Mouse (Mus musculus): ENCODE data around the gene Dnajb11. TPM values are rescaled to one million over a fixed set of nuclear protein-coding genes. Genes with fewer than 3 reads are reported as not detected.
A peak's percentile ranks its signal among the peaks of the same experiment; 100 is the strongest.

The Dnajb11 gene
- 55.1 and 92.5 TPM in 2 replicates for polyA plus RNA-seq (2011; ENCODE audit: insufficient read depth, insufficient read length, low replicate concordance, missing spikeins)

DNA sequence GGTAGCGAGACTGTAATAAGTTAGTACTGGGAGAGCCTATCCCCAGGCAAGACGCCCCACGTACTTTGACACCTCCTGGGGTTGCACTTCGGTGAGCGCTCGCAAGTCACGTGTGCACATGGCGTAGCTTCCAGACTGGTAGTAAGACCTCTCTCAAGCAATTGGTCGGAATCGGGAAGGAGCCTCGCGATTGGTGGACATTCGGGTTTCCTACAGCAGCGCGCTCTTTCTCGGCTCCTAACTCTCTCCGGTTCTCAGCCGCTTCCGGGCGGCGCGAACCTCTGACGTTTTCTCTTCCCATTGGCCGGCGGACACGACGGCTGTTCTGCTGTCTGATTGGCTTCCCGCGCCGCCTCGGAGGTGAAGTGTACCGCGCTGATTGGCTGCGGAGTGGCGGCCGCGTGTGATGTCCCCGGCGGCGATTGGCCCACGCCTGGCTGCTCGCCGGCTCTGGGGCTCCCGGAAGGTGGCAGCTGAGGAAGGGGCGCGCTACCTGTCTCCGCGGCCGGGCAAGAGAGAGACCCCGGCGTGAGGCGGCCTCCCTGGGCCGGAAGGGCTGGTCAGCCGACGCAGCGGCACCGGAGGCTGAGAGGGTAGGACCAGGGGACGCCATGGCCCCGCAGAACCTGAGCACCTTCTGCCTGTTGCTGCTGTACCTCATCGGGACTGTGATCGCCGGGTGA, at the start of gene Dnajb11, which contains the start of gene Tbccd1:
Gene Dnajb11 (plus strand): TSS at position 415 of the 683 bp plus-strand sequence.
Gene Tbccd1 (minus strand): TSS at position 239 of the 683 bp plus-strand sequence.
- TF ChIP-seq CTCF (IDR thresholded peaks at IDR 0.05; ENCODE audit: control insufficient read depth, insufficient read depth, low read length) = no peak
- peak; percentile 63; the same call in 1 of the 2 replicates for TF ChIP-seq POLR2A (IDR thresholded peaks at IDR 0.05; ENCODE audit: borderline replicate concordance, control insufficient read depth, low read depth, low read length)
- Histone ChIP-seq H3K27ac (ENCODE audit: control insufficient read depth, insufficient read depth, low read depth, low read length, poor library complexity) (peak within 1 kb of the TSS; percentile 75), H3K4me1 (ENCODE audit: control insufficient read depth, insufficient read depth, low read length) (peaks cover 3% of the 10 kb centered on the region), H3K4me3 (replicated peaks; ENCODE audit: control insufficient read depth, low read depth, low read length) (peak within 1 kb of the TSS; percentile 92)
- WGBS = under 1% methylated on average over 62 of the region's 62 CpGs

DNA sequence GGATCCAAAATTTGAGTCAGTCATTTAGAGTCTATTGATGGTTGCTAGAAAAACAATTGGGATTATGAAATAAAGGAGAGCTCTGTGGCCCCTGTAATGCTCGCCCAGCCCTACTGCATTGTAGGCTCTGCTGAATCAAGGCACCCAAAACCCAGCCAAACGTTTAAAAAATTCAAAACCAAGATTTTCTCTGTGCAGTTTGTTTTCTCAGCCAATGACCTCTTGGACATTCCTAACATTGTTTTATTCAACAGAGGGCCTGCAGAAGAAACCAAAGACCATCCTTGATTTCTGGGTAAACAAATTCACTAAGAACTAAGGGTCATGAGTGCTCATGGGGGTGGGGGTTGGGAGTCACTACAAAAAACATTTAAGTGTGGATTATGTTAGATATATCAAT, 46.2 kb upstream of the Dnajb11 start, which contains the start of gene Crygs:
Gene Crygs (minus strand): TSS at position 101 of the 400 bp plus-strand sequence.
- H3K4me3 ChIP-seq (replicated peaks; ENCODE audit: control insufficient read depth, low read depth, low read length) = no peak within 1 kb of the TSS
- 64% methylated on average over 2 of the region's 2 CpGs for WGBS

DNA sequence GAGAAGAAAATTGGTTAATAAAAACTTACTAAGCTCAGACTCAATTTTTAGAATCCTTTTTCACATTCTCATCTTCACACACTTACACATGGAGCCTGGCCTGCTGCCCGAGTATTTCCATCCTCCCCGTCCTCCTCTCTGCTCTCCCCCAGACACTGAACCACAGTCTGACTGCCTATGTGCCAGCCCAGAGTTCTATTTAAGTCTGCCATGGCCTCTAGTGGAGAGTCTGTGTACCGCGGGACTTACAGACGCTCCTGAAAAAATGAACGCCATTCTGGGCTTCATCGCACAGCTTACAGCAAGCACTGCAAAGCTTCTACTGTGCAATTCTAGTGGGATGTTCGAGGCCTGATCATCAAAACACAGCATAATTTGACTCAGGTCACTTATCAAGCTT, 36.9 kb upstream of the Dnajb11 start:
- 71% methylated on average over 8 of the region's 8 CpGs for WGBS
- no peaks in the 10 kb centered on the region for H3K4me1 ChIP-seq (ENCODE audit: control insufficient read depth, insufficient read depth, low read length)
- H3K27ac ChIP-seq (ENCODE audit: control insufficient read depth, insufficient read depth, low read depth, low read length, poor library complexity) = no peak overlapping the region
- H3K4me3 ChIP-seq (replicated peaks; ENCODE audit: control insufficient read depth, low read depth, low read length) = no peak overlapping the region
- TF ChIP-seq POLR2A (IDR thresholded peaks at IDR 0.05; ENCODE audit: borderline replicate concordance, control insufficient read depth, low read depth, low read length) = no peak
- TF ChIP-seq CTCF (IDR thresholded peaks at IDR 0.05; ENCODE audit: control insufficient read depth, insufficient read depth, low read length) = no peak

More for the DNA sequence above, 46.2 kb upstream of the Dnajb11 start, which contains the start of gene Crygs:
- Histone ChIP-seq H3K4me1 (ENCODE audit: control insufficient read depth, insufficient read depth, low read length) (no peaks in the 10 kb centered on the region), H3K27ac (ENCODE audit: control insufficient read depth, insufficient read depth, low read depth, low read length, poor library complexity) (no peak within 1 kb of the TSS; the same call in 1 of the 2 replicates)
- TF ChIP-seq POLR2A (IDR thresholded peaks at IDR 0.05; ENCODE audit: borderline replicate concordance, control insufficient read depth, low read depth, low read length) (no peak), CTCF (IDR thresholded peaks at IDR 0.05; ENCODE audit: control insufficient read depth, insufficient read depth, low read length) (no peak)

DNA sequence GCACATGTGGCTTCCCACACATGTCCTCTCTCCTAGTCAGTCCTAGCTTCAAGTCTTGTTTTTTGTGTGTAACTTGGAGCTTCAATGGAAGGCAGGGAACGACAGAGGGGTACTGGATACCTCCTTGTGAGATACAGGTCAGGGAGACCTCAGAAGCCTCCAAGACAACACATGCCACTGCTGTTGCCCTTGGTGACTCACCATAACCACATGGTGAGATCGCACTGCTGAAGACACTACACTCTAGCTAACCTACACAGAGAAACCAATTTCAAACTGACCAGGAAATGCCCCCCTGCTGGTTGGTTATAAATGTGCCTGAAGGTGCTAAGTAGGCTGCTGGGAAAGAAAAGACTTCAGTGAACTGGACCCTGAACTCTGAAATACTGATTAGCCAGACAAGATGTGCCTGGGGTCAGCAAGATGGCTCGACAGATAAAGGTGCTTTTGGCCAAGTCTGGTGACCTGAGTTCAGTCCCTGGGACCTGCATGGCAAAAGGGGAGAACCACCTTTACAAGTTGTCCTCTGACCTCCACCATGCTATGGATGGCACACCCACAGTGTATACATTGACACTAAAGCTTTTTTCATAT, 24.6 kb upstream of the Dnajb11 start:
- WGBS = 90% methylated on average over 3 of the region's 3 CpGs
- Histone ChIP-seq H3K4me1 (ENCODE audit: control insufficient read depth, insufficient read depth, low read length) (no peaks in the 10 kb centered on the region), H3K4me3 (replicated peaks; ENCODE audit: control insufficient read depth, low read depth, low read length) (no peak overlapping the region), H3K27ac (ENCODE audit: control insufficient read depth, insufficient read depth, low read depth, low read length, poor library complexity) (no peak overlapping the region)
- TF ChIP-seq POLR2A (IDR thresholded peaks at IDR 0.05; ENCODE audit: borderline replicate concordance, control insufficient read depth, low read depth, low read length) (no peak), CTCF (IDR thresholded peaks at IDR 0.05; ENCODE audit: control insufficient read depth, insufficient read depth, low read length) (no peak)

DNA sequence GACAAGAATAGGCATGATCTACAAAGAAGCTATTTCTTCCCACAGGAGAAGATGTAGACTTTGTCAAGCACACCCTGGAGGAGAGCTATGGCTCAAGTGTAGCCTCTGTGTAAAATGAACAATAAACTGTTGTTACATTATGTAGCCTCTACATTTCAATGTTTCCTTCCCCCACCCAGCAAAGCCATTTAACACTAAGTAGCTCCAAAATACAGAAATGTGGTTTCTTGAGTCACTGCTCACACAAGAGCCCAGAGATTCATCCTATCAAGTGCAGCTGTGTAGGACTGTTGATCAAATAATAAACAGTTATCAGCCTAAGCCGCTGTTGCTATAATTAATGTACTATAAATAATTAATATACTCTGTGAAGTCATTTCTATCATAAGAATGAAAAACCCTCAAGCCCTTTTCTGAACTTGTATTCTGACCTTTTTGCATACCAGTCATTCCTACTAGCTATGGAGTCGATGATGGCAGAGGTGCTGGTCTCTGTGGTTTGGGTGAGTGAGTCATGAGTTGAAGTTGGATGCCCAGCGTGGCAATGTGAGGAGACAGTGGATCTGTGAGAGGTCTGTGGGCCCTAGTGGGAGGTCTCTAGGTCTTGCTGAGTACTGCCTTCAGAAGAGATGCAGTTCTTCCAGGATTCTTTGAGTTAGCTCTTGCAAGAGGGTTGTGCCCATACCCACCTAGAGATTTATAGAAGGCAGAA, 18.3 kb upstream of the Dnajb11 start:
- Histone ChIP-seq H3K4me3 (replicated peaks; ENCODE audit: control insufficient read depth, low read depth, low read length) (no peak overlapping the region), H3K27ac (ENCODE audit: control insufficient read depth, insufficient read depth, low read depth, low read length, poor library complexity) (no peak overlapping the region), H3K4me1 (ENCODE audit: control insufficient read depth, insufficient read depth, low read length) (no peaks in the 10 kb centered on the region; the same call in 1 of the 2 replicates)
- TF ChIP-seq POLR2A (IDR thresholded peaks at IDR 0.05; ENCODE audit: borderline replicate concordance, control insufficient read depth, low read depth, low read length) (no peak), CTCF (IDR thresholded peaks at IDR 0.05; ENCODE audit: control insufficient read depth, insufficient read depth, low read length) (no peak)
- 72% methylated on average over 3 of the region's 3 CpGs for WGBS

DNA sequence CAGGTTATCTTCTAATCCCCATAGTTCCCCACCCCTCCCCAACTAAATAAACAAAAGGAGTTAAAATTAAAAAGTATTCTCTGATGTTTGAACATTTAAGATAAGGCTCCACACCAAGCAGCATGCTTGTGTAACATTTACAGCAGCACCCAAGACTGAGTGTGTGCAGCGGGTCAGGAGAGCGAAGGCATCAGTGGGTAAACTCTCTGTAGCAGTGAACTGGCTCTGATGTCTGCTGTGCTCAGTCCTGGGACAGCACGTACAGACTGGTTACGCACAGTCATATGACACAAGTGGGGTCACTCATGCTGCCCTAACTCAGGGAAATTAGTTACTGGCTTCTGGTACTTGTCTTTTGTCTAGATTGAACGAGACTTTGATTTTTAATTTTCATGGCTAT, 14.8 kb upstream of the Dnajb11 start:
- TF ChIP-seq POLR2A (IDR thresholded peaks at IDR 0.05; ENCODE audit: borderline replicate concordance, control insufficient read depth, low read depth, low read length) (no peak), CTCF (IDR thresholded peaks at IDR 0.05; ENCODE audit: control insufficient read depth, insufficient read depth, low read length) (no peak)
- 92% methylated on average over 5 of the region's 5 CpGs for WGBS
- no peaks in the 10 kb centered on the region; the same call in 1 of the 2 replicates for H3K4me1 ChIP-seq (ENCODE audit: control insufficient read depth, insufficient read depth, low read length)
- no peak overlapping the region for H3K27ac ChIP-seq (ENCODE audit: control insufficient read depth, insufficient read depth, low read depth, low read length, poor library complexity)
- H3K4me3 ChIP-seq (replicated peaks; ENCODE audit: control insufficient read depth, low read depth, low read length) = no peak overlapping the region

DNA sequence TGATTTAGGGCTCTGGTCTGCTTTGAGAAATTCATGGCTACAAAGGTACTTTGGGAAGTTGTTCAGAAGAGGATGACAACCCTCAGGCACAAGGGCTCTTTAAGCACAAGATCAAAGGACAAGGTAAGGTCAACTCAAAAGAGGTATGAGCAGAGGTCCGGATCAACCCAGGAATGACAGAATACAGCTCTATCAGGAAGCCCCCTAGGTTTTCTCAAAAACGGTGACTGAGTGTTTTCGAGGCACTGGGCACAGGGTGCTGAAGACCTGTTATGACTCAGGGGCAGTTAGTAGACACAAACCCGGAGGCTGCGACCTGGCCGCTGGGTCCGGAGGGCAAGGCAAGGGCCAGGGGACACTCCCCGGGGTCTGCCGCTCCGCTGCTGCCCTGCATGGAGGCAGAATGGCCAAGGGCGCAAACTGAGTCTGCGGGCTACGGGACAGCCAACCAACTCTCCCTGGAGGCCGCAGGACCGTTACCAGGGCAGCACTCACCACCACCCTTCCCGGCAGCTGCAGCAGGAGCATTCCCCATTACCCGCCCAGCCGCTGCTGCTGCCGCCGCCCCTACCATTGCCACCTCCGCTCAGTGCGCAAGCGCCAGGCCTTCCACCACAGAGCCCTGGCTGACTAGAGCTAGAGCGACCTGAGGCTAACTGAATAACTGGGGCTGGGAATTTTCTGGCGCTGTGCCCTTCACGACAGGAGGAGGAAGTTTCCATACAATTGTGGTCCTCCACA, 13.4 kb upstream of the Dnajb11 start:
- Histone ChIP-seq H3K4me1 (ENCODE audit: control insufficient read depth, insufficient read depth, low read length) (no peaks in the 10 kb centered on the region; the same call in 1 of the 2 replicates), H3K27ac (ENCODE audit: control insufficient read depth, insufficient read depth, low read depth, low read length, poor library complexity) (no peak overlapping the region), H3K4me3 (replicated peaks; ENCODE audit: control insufficient read depth, low read depth, low read length) (no peak overlapping the region)
- 11% methylated on average over 26 of the region's 26 CpGs for WGBS
- no peak for TF ChIP-seq CTCF (IDR thresholded peaks at IDR 0.05; ENCODE audit: control insufficient read depth, insufficient read depth, low read length)

All from bone marrow, adult 2 months (tissue).